Mouse (Mus musculus) liver, postnatal 0 days (tissue): Measurements from ENCODE around the gene E130218I03Rik. TPM values are rescaled to one million over a fixed set of nuclear protein-coding genes. Genes with fewer than 3 reads are reported as not detected.

ENCODE experiments used
- ATAC-seq: fragments of 200-750 bp; cut with Nextera tagmentation; 2 replicates; pipeline ENCODE4 v1.8.0; 2017; ENCODE audit warnings: mild to moderate bottlenecking, moderate library complexity
- DNase-seq: peaks from one replicate; pipeline ENCODE4 v3.0.0-alpha.2; 2016
- H3K27ac ChIP-seq: fragments of 300-500 bp; sonication (generic); 2 replicates; pipeline ENCODE4 v1.5.1; 2014; ENCODE audit warnings: antibody characterized with exemption, moderate library complexity, mild to moderate bottlenecking, low read depth
- H3K27me3 ChIP-seq: fragments of 300-500 bp; sonication (generic); 2 replicates; pipeline ENCODE4 v1.6.1; 2014; ENCODE audit warnings: low read length, control low read depth, mixed read lengths; ENCODE audit not compliant: insufficient read depth
- H3K36me3 ChIP-seq: fragments of 300-500 bp; sonication (generic); replicated peaks from 2 replicates; pipeline ENCODE4 v1.6.1; 2014; ENCODE audit warnings: mild to moderate bottlenecking, control low read depth, low read length, moderate library complexity, mixed read lengths; ENCODE audit not compliant: insufficient read depth
- H3K4me1 ChIP-seq: fragments of 300-500 bp; sonication (generic); 2 replicates; pipeline ENCODE4 v1.6.1; 2014; ENCODE audit warnings: antibody characterized with exemption, mild to moderate bottlenecking, control low read depth; ENCODE audit not compliant: insufficient read depth
- H3K4me2 ChIP-seq: fragments of 300-500 bp; sonication (generic); 2 replicates; pipeline ENCODE4 v1.6.1; 2014; ENCODE audit warnings: low read depth, mild to moderate bottlenecking, low read length, moderate library complexity, mixed read lengths
- H3K4me3 ChIP-seq: fragments of 300-500 bp; sonication (generic); 2 replicates; pipeline ENCODE4 v1.5.1; 2014; ENCODE audit warnings: low read depth, low read length
- H3K9ac ChIP-seq: fragments of 300-500 bp; sonication (generic); replicated peaks from 2 replicates; pipeline ENCODE4 v1.6.1; 2014; ENCODE audit warnings: mild to moderate bottlenecking, moderate library complexity
- H3K9me3 ChIP-seq: fragments of 300-500 bp; sonication (generic); 2 replicates; pipeline ENCODE4 v1.6.1; 2016; ENCODE audit warnings: mild to moderate bottlenecking, control low read depth, low read length, mixed read lengths
- CTCF ChIP-seq: sonication (generic); IDR thresholded peaks from 2 replicates; pipeline ENCODE4 v1.5.1; 2016; ENCODE audit warnings: antibody characterized with exemption, low read depth
- EP300 ChIP-seq: IDR thresholded peaks from 2 replicates; pipeline ENCODE4 v1.6.1; 2016; ENCODE audit warnings: antibody characterized with exemption, low read depth, mild to moderate bottlenecking
- WGBS: fragments of 180-500 bp; shearing (Covaris S2); extraction: QIAGEN DNeasy Blood & Tissue Kit; methylation state at CpG from one replicate; pipeline ENCODE4 v1.1.7; 2014; ENCODE audit not compliant: insufficient replicate concordance; 5-methylcytosine and 5-hydroxymethylcytosine counted together
- polyA plus RNA-seq: library from polyadenylated mRNA; unstranded; fragments of >200 nt; fragmentation: Nextera tagmentation; extraction: Ambion mirVana; gene quantifications from 2 replicates; pipeline ENCODE4 v1.2.1, GENCODE M21; 2015

E130218I03Rik gene
- polyA plus RNA-seq, 1 experiment from 2014 or later: 0.23 TPM

DNA sequence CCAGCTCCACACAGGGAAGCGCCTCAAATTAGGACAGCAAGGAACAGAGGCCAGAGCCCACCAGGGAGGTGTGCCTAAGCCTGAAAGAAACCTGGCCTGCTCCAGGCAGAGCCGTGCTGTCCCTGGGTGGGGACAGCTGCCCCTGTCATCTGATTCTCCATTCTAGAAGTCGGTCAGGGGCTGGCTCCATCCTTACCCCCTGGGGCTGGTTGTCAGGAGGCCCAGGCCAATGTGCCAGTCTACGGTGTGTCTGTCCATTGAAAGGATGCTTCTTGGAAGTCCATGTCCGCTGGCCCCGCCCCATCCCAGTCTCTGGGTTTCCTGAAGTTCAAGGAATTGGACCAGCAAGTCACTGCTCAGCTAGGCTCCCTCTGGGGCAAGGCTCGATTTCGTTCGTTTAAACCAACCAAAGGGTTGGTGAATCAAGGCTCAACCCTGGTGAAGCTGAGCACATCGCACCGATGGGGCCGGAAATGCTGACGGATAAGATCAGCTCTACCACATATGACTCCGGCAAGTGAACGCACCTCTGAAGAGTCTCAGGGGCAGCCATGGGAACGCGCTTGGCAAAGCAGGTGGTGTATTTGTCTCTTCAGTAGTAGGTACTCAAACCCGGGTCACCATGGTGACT lies 49.7 kb downstream of the E130218I03Rik start:
- H3K4me1 ChIP-seq: peaks cover 7% of the 10 kb centered on the region
- WGBS: 69% methylated on average over 18 of the region's 18 CpGs
- H3K4me3 ChIP-seq: no peak overlapping the region
- no peak overlapping the region for H3K4me2 ChIP-seq
- H3K27me3 ChIP-seq: peaks cover 10% of the 10 kb centered on the region
- ATAC-seq (no peak), DNase-seq (no peak)
- 0 out of 2 replicates have a peak, but pooled peaks cover 2% of the 10 kb centered on the region for H3K9me3 ChIP-seq
- H3K27ac ChIP-seq: no peak overlapping the region
- H3K36me3 ChIP-seq: no peaks in the 10 kb centered on the region
- no peak for TF ChIP-seq CTCF
- H3K9ac ChIP-seq: no peak overlapping the region

DNA sequence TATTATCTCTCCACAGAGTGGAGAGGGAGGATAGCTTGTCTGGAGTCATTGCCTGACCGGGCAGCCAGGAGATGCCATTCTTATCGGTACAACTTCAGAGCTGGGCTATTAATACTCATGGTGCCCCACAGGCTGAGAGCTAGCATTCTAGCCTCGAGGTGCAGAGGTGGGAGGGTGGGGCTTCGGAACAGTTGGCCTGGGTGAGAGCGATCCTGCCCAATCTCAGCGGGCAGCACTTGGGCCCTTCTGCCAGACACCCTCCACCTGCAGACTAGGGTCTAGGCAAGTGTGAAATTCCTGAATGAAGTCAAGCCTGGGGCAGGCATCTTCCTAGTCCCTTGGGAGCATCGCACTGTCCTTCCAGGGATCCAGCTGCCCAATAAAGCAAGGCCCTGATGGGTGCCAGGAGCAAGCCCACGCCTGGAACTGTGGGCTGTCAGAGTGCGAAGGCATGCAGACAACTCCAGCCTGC lies 50.3 kb downstream of the E130218I03Rik start:
- no peak for ATAC-seq
- no peaks in the 10 kb centered on the region for H3K36me3 ChIP-seq
- no peak overlapping the region for H3K9ac ChIP-seq
- H3K9me3 ChIP-seq: 0 out of 2 replicates have a peak, but pooled peaks cover 2% of the 10 kb centered on the region
- no peak for DNase-seq
- no peak overlapping the region for H3K27ac ChIP-seq
- H3K4me3 ChIP-seq: no peak overlapping the region
- WGBS: 41% methylated on average over 9 of the region's 9 CpGs
- no peak for TF ChIP-seq EP300
- TF ChIP-seq CTCF: no peak
- H3K4me1 ChIP-seq: peaks cover 2% of the 10 kb centered on the region
- no peak overlapping the region for H3K4me2 ChIP-seq
- peaks cover 10% of the 10 kb centered on the region for H3K27me3 ChIP-seq

Other genes with a start within 250 kb of the E130218I03Rik start
- gene Dhdds, start 242.7 kb upstream of the E130218I03Rik start, polyA plus RNA-seq: 8.3 and 10.3 TPM in 2 replicates
- gene Lin28a, start 224.8 kb upstream of the E130218I03Rik start, polyA plus RNA-seq: 0.87 and 1.1 TPM in 2 replicates
- gene Zfp683, start 189.8 kb upstream of the E130218I03Rik start, polyA plus RNA-seq: not detected in 2 replicates
- gene Crybg2, start 182.8 kb upstream of the E130218I03Rik start, polyA plus RNA-seq: 0.69 and 1.4 TPM in 2 replicates
- gene Cd52, start 148.6 kb upstream of the E130218I03Rik start, polyA plus RNA-seq: 114 and 125 TPM in 2 replicates
- gene Ubxn11, start 141.1 kb upstream of the E130218I03Rik start, polyA plus RNA-seq: 0.88 and 0.99 TPM in 2 replicates
- gene Sh3bgrl3, start 114.9 kb upstream of the E130218I03Rik start, polyA plus RNA-seq: 198 and 215 TPM in 2 replicates
- gene Cep85, start 56.5 kb upstream of the E130218I03Rik start, polyA plus RNA-seq: 65.6 and 98.1 TPM in 2 replicates
- not detected in 2 replicates for gene Gm7534, start 40.7 kb upstream of the E130218I03Rik start, polyA plus RNA-seq
- not detected in 2 replicates for gene Catsper4, start 16.3 kb upstream of the E130218I03Rik start, polyA plus RNA-seq
- gene Cnksr1, start 5.3 kb upstream of the E130218I03Rik start, polyA plus RNA-seq: 0.08 and 0.20 TPM in 2 replicates
- gene Zfp593, start 1.9 kb downstream of the E130218I03Rik start, polyA plus RNA-seq: 6.1 and 6.2 TPM in 2 replicates
- not detected in 2 replicates for gene Gm30191, start 3.3 kb downstream of the E130218I03Rik start, polyA plus RNA-seq
- 1.4 and 1.5 TPM in 2 replicates for gene Grrp1, start 10.4 kb downstream of the E130218I03Rik start, polyA plus RNA-seq
- 5.9 and 7.2 TPM in 2 replicates for gene Pdik1l, start 44.2 kb downstream of the E130218I03Rik start, polyA plus RNA-seq
- 0.34 and 0.69 TPM in 2 replicates for gene Trim63, start 71.5 kb downstream of the E130218I03Rik start, polyA plus RNA-seq
- not detected in 2 replicates for gene Slc30a2, start 99.5 kb downstream of the E130218I03Rik start, polyA plus RNA-seq
- gene Extl1, start 140.2 kb downstream of the E130218I03Rik start, polyA plus RNA-seq: 0.20 and 0.33 TPM in 2 replicates
- 13.5 and 14.3 TPM in 2 replicates for gene Pafah2, start 152.7 kb downstream of the E130218I03Rik start, polyA plus RNA-seq
- 249 and 258 TPM in 2 replicates for gene Stmn1, start 224.7 kb downstream of the E130218I03Rik start, polyA plus RNA-seq